Mouse (Mus musculus) cerebellum, adult 2 months (tissue): ENCODE measurements around the gene Atp5g1. TPM values are rescaled to one million over a fixed set of nuclear protein-coding genes. Genes with fewer than 3 reads are reported as not detected.
"Not testable (repeated sequence)": the region's sequence is repeated elsewhere in the genome, so short reads cannot be mapped to it uniquely, and the experiment has no call there.

Experiments
- DNase-seq, 2 experiments: peaks; one replicate each; pipeline ENCODE4 v3.0.0; 2021
- H3K27ac ChIP-seq: fragments of 200-500 bp; 2 replicates; pipeline ENCODE4 v1.5.1; 2012; ENCODE audit warnings: low read length, control low read depth, inconsistent platforms; ENCODE audit not compliant: insufficient read depth
- H3K27me3 ChIP-seq: fragments of 200-500 bp; 2 replicates; pipeline ENCODE4 v1.6.1; 2012; ENCODE audit warnings: inconsistent platforms, mild to moderate bottlenecking, low read length, moderate library complexity; ENCODE audit not compliant: control insufficient read depth, insufficient read depth
- H3K4me1 ChIP-seq: fragments of 200-500 bp; 2 replicates; pipeline ENCODE4 v1.6.1; 2011; ENCODE audit warnings: low read length; ENCODE audit not compliant: control insufficient read depth, insufficient read depth
- H3K4me3 ChIP-seq: fragments of 200-500 bp; replicated peaks from 2 replicates; pipeline ENCODE3; 2011; ENCODE audit warnings: mild to moderate bottlenecking, low read depth, low read length, control low read depth; ENCODE audit not compliant: insufficient read depth
- CTCF ChIP-seq: fragments of 200-500 bp; IDR thresholded peaks from 2 replicates; pipeline ENCODE4 v1.5.1; 2011; ENCODE audit warnings: low read depth, mild to moderate bottlenecking, control low read depth, low read length, moderate library complexity, borderline replicate concordance; ENCODE audit not compliant: insufficient read depth
- POLR2A ChIP-seq: fragments of 200-500 bp; IDR thresholded peaks from 2 replicates; pipeline ENCODE4 v1.6.1; 2011; ENCODE audit warnings: low read length, control low read depth, borderline replicate concordance; ENCODE audit not compliant: insufficient read depth
- WGBS: fragments of 180-500 bp; shearing (Covaris S2); methylation state at CpG from one replicate; pipeline ENCODE4 v1.1.7; 2018; 5-methylcytosine and 5-hydroxymethylcytosine counted together
- polyA plus RNA-seq: library from polyadenylated mRNA; depleted of rRNA; stranded (reverse); fragments of >200 nt; gene quantifications from 2 replicates; pipeline ENCODE4 v1.2.3, GENCODE M21; 2012; rRNA removed

Gene Atp5g1
- polyA plus RNA-seq = 696 and 758 TPM in 2 replicates

DNA sequence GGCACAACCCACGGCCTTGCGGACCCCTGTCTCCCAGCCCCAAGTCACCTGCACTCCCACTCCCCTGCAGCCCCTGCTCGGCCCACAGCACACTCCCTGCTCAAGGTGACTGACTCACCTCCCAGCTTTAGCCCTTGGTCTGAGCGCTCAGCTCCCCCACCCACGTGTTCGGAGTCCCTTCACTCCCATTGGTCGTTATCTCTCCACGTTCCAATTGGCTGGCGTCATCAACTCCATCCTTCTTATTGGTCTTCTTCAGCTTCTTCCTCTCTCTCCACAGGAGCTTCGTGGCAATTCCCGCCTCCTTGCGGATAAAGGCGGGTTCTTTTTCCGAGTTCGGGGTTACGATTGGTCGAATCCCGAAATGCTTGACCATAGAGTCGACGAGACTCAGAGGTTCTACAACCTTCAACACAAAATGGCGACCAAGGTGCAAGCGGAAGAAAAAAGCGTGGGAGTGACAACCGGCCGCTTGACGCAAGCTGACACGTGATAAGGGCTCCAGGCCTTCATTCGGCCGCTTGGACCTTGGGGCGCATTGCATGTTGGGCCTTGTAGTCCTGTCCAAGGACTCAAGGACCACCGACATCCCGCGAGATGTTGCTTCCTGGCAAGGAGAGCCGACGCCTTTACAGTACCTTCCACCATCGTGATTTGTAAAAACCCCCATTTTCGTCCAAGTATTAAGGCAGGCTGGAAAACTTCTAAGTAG is at the start of gene Atp5g1:
Gene Atp5g1 (minus strand): TSS at position 162 of the 712 bp plus-strand sequence.
- Histone ChIP-seq H3K4me1 (peaks cover 2% of the 10 kb centered on the region; the same call in 1 of the 2 replicates), H3K27me3 (no peaks in the 10 kb centered on the region), H3K27ac (peak within 1 kb of the TSS; percentile 89), H3K4me3 (peak within 1 kb of the TSS; percentile 80)
- WGBS = under 1% methylated on average over 37 of the region's 37 CpGs
- TF ChIP-seq POLR2A = peak; percentile 100
- no peak for TF ChIP-seq CTCF
- peak; percentile 100 for DNase-seq

- TF ChIP-seq CTCF (no peak), POLR2A (no peak)
- H3K27ac ChIP-seq = no peak overlapping the region
- peaks cover 4% of the 10 kb centered on the region; the same call in 1 of the 2 replicates for H3K27me3 ChIP-seq
- DNase-seq = no peak
- no peak overlapping the region for H3K4me3 ChIP-seq
- 3% methylated on average over 45 of the region's 45 CpGs for WGBS
- H3K4me1 ChIP-seq = no peaks in the 10 kb centered on the region
Measured at GRCm38 (mm10) chr11:96124052-96124914, 48.8 kb upstream of the Atp5g1 start.

- not testable (repeated sequence) for H3K27ac ChIP-seq, H3K27me3 ChIP-seq, H3K4me1 ChIP-seq, DNase-seq, H3K4me3 ChIP-seq
- 73% methylated on average over 4 of the region's 4 CpGs for WGBS
Measured at GRCm38 (mm10) chr11:96122806-96123205, 47.3 kb upstream of the Atp5g1 start.

GRCm38 (mm10) chr11:96119401-96119800 is 43.9 kb upstream of the Atp5g1 start:
- no peak for DNase-seq
- 64% methylated on average over 3 of the region's 3 CpGs for WGBS
- no peak overlapping the region for H3K4me3 ChIP-seq
- TF ChIP-seq POLR2A = no peak
- H3K27me3 ChIP-seq = peaks cover 4% of the 10 kb centered on the region; the same call in 1 of the 2 replicates
- no peaks in the 10 kb centered on the region for H3K4me1 ChIP-seq
- H3K27ac ChIP-seq = no peak overlapping the region

GRCm38 (mm10) chr11:96116925-96117324 is 41.5 kb upstream of the Atp5g1 start:
- not testable (repeated sequence) for DNase-seq, H3K27me3 ChIP-seq, H3K4me3 ChIP-seq, H3K27ac ChIP-seq, H3K4me1 ChIP-seq
- 75% methylated on average over 3 of the region's 3 CpGs for WGBS

- no peak overlapping the region for H3K27ac ChIP-seq
- no peak overlapping the region for H3K4me3 ChIP-seq
- no peaks in the 10 kb centered on the region; the same call in 1 of the 2 replicates for H3K27me3 ChIP-seq
- no peaks in the 10 kb centered on the region for H3K4me1 ChIP-seq
- DNase-seq = no peak
- WGBS = 83% methylated on average over 3 of the region's 3 CpGs
- no peak for TF ChIP-seq CTCF
- TF ChIP-seq POLR2A = no peak
Measured at GRCm38 (mm10) chr11:96116116-96116515, 40.6 kb upstream of the Atp5g1 start.

- no peak for TF ChIP-seq CTCF
- TF ChIP-seq POLR2A = no peak
- H3K27me3 ChIP-seq = no peaks in the 10 kb centered on the region
- no peak for DNase-seq
- H3K27ac ChIP-seq = no peak overlapping the region
- 92% methylated on average over 6 of the region's 6 CpGs for WGBS
- H3K4me3 ChIP-seq = no peak overlapping the region
- no peaks in the 10 kb centered on the region for H3K4me1 ChIP-seq
Measured at GRCm38 (mm10) chr11:96115416-96115815, 39.9 kb upstream of the Atp5g1 start.

DNA sequence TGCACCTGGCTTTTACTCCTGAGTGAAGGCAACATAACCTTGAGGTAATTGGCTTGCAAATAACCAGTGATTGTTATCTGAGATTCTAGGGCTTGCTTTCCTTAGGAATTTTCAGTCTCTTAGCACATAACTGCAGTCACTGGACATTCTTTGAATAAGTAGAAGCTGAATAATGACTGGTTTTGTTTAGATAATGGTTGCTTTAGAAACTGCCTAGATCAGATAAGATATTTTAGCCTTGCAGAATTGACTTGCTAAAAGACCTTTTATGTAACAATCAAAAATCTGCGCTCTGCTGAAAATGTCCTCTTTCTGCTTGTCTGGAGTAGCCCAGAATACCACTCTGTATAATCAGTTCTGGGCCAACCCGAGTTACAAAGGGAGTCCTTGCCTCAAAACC is 38.6 kb upstream of the Atp5g1 start:
- TF ChIP-seq CTCF = no peak
- TF ChIP-seq POLR2A = no peak

More for the DNA sequence above, 38.6 kb upstream of the Atp5g1 start:
- H3K4me3 ChIP-seq = no peak overlapping the region
- WGBS = 57% methylated on average over 2 of the region's 2 CpGs
- no peaks in the 10 kb centered on the region for H3K27me3 ChIP-seq
- H3K27ac ChIP-seq = no peak overlapping the region
- H3K4me1 ChIP-seq = no peaks in the 10 kb centered on the region
- DNase-seq = no peak
